Mouse (Mus musculus) liver, embryonic 16.5 days (tissue): ENCODE results near the gene Grb10. TPM values are rescaled to one million over a fixed set of nuclear protein-coding genes. Genes with fewer than 3 reads are reported as not detected.

Experiments used
- ATAC-seq: fragments of 200-750 bp; cut with Nextera tagmentation; 2 replicates; pipeline ENCODE4 v1.8.0; 2017; ENCODE audit warnings: low read depth, mild to moderate bottlenecking, moderate number of reproducible peaks, moderate library complexity
- H3K27ac ChIP-seq: fragments of 300-500 bp; sonication (generic); 2 replicates; pipeline ENCODE4 v1.5.1; 2014; ENCODE audit warnings: mild to moderate bottlenecking, low read length
- H3K27me3 ChIP-seq: fragments of 300-500 bp; sonication (generic); 2 replicates; pipeline ENCODE4 v1.6.1; 2014; ENCODE audit warnings: low read depth, low read length, mixed read lengths; ENCODE audit not compliant: control insufficient read depth, insufficient read depth
- H3K36me3 ChIP-seq: fragments of 300-500 bp; sonication (generic); 2 replicates; pipeline ENCODE4 v1.6.1; 2014; ENCODE audit warnings: mild to moderate bottlenecking; ENCODE audit not compliant: control insufficient read depth, insufficient read depth
- H3K4me1 ChIP-seq: fragments of 300-500 bp; sonication (generic); 2 replicates; pipeline ENCODE4 v1.6.1; 2014; ENCODE audit warnings: low read depth, low read length, mixed read lengths; ENCODE audit not compliant: control insufficient read depth
- H3K4me2 ChIP-seq: fragments of 300-500 bp; sonication (generic); 2 replicates; pipeline ENCODE4 v1.6.1; 2014; ENCODE audit warnings: low read depth, low read length, mixed read lengths
- H3K4me3 ChIP-seq: fragments of 300-500 bp; sonication (generic); 2 replicates; pipeline ENCODE4 v1.5.1; 2014; ENCODE audit warnings: low read depth, mild to moderate bottlenecking, low read length
- H3K9ac ChIP-seq: fragments of 300-500 bp; sonication (generic); 2 replicates; pipeline ENCODE4 v1.6.1; 2014; ENCODE audit warnings: low read depth, low read length
- H3K9me3 ChIP-seq: fragments of 300-500 bp; sonication (generic); replicated peaks from 2 replicates; pipeline ENCODE4 v1.6.1; 2016; ENCODE audit warnings: low read length; ENCODE audit not compliant: control insufficient read depth
- WGBS: fragments of 180-500 bp; shearing (Covaris S2); extraction: QIAGEN DNeasy Blood & Tissue Kit; methylation state at CpG from one replicate; pipeline ENCODE4 v1.1.7; 2014; ENCODE audit not compliant: insufficient replicate concordance; 5-methylcytosine and 5-hydroxymethylcytosine counted together
- polyA plus RNA-seq: library from polyadenylated mRNA; unstranded; fragments of >200 nt; fragmentation: Nextera tagmentation; extraction: Ambion mirVana; gene quantifications from 2 replicates; pipeline ENCODE4 v1.2.1, GENCODE M21; 2015

The Grb10 gene
- polyA plus RNA-seq = 209 and 240 TPM in 2 replicates

GRCm38 (mm10) chr11:12038470-12038985 is at the start of gene Grb10:
Gene Grb10 (minus strand): TSS chr11:12038683.
- peak within 1 kb of the TSS; percentile 65 for H3K4me3 ChIP-seq
- no peaks in the 10 kb centered on the region for H3K4me1 ChIP-seq
- no peak for ATAC-seq
- no peaks in the 10 kb centered on the region for H3K36me3 ChIP-seq
- peaks cover 77% of the 10 kb centered on the region for H3K27me3 ChIP-seq
- no peaks in the 10 kb centered on the region for H3K9me3 ChIP-seq
- WGBS = 36% methylated on average over 10 of the region's 10 CpGs
- H3K9ac ChIP-seq = peak within 1 kb of the TSS; percentile 1; the same call in 1 of the 2 replicates
- H3K4me2 ChIP-seq = peak within 1 kb of the TSS; percentile 60
- H3K27ac ChIP-seq = 0 out of 2 replicates have a peak within 1 kb of the TSS, but pooled peaks have one; percentile 4

GRCm38 (mm10) chr11:12081638-12082037 is 43.2 kb upstream of the Grb10 start:
- WGBS = 50% methylated on average over 3 of the region's 3 CpGs
- H3K27ac ChIP-seq = no peak overlapping the region
- ATAC-seq = peak; percentile 54
- no peak overlapping the region for H3K4me2 ChIP-seq
- H3K4me1 ChIP-seq = no peaks in the 10 kb centered on the region
- H3K9me3 ChIP-seq = no peaks in the 10 kb centered on the region
- H3K27me3 ChIP-seq = no peaks in the 10 kb centered on the region
- H3K4me3 ChIP-seq = no peak overlapping the region
- no peak overlapping the region for H3K9ac ChIP-seq
- H3K36me3 ChIP-seq = no peaks in the 10 kb centered on the region

- Histone ChIP-seq H3K27ac (no peak overlapping the region), H3K36me3 (no peaks in the 10 kb centered on the region), H3K9me3 (no peaks in the 10 kb centered on the region), H3K27me3 (no peaks in the 10 kb centered on the region), H3K4me2 (no peak overlapping the region), H3K9ac (no peak overlapping the region), H3K4me3 (no peak overlapping the region), H3K4me1 (no peaks in the 10 kb centered on the region)
- ATAC-seq = no peak
- 58% methylated on average over 2 of the region's 2 CpGs for WGBS
These were observed 40.7 kb upstream of the Grb10 start for GRCm38 (mm10) chr11:12079231-12079630.

- Histone ChIP-seq H3K36me3 (no peaks in the 10 kb centered on the region), H3K27me3 (no peaks in the 10 kb centered on the region), H3K9ac (no peak overlapping the region), H3K27ac (no peak overlapping the region), H3K4me3 (no peak overlapping the region), H3K4me2 (no peak overlapping the region), H3K9me3 (no peaks in the 10 kb centered on the region), H3K4me1 (no peaks in the 10 kb centered on the region)
- 68% methylated on average over 1 of the region's 1 CpGs for WGBS
- ATAC-seq = no peak
These were observed 37.0 kb upstream of the Grb10 start for GRCm38 (mm10) chr11:12075449-12075848.

DNA sequence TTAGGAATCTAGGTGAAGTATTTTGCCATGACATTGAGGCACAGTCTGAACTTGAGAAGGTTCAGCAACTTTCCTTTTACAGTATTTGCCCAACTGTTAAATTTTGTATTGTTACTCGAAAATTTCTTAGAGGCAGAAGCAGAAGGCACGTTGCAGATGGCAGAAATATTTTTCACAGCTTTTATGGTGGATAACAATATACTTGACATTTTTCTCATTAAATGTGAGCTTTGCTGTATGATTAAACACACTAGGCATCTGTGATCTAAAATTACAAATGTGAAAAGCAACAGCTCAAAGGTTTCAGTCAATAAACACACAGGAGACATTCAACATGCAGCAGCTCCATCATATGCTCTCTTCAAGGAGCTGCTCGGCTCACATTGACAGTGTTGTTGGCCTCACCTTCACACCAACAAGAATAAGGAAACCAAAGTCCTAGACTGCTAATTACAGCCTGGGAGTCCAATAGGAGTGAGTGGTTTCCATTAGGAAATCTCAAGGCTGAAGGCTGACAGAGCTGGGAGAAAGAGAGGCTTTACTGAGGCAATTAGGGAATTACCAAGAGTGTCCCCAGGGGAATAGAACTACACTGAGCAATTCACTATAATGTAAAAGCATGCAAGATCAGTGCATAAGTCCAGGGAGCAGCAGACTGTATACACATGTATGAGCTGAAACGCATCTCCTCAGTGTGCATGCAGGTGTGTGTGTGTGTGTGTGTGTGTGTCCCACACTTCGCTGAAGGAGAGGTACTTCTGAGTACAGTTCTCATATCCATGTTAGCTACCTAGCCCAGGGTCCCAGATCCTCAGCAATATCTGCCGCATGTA is 35.1 kb upstream of the Grb10 start:
- H3K27ac ChIP-seq = no peak overlapping the region
- ATAC-seq = no peak
- WGBS = 57% methylated on average over 6 of the region's 6 CpGs
- no peak overlapping the region for H3K4me2 ChIP-seq
- no peaks in the 10 kb centered on the region for H3K27me3 ChIP-seq
- H3K9me3 ChIP-seq = no peaks in the 10 kb centered on the region
- H3K36me3 ChIP-seq = no peaks in the 10 kb centered on the region
- H3K4me1 ChIP-seq = no peaks in the 10 kb centered on the region
- no peak overlapping the region for H3K9ac ChIP-seq
- H3K4me3 ChIP-seq = no peak overlapping the region

- 32% methylated on average over 3 of the region's 3 CpGs for WGBS
- Histone ChIP-seq H3K9me3 (no peaks in the 10 kb centered on the region), H3K4me3 (no peak overlapping the region), H3K27me3 (no peaks in the 10 kb centered on the region), H3K9ac (no peak overlapping the region), H3K4me2 (no peak overlapping the region), H3K27ac (no peak overlapping the region), H3K36me3 (no peaks in the 10 kb centered on the region), H3K4me1 (no peaks in the 10 kb centered on the region)
- ATAC-seq = peak; percentile 24; the same call in 1 of the 2 replicates
These were observed 33.8 kb upstream of the Grb10 start for GRCm38 (mm10) chr11:12072322-12072721.

- ATAC-seq = peak; percentile 73
- no peak overlapping the region for H3K9ac ChIP-seq
- no peaks in the 10 kb centered on the region for H3K36me3 ChIP-seq
- no peaks in the 10 kb centered on the region for H3K27me3 ChIP-seq
- H3K4me1 ChIP-seq = no peaks in the 10 kb centered on the region
- H3K4me3 ChIP-seq = no peak overlapping the region
- no peak overlapping the region for H3K4me2 ChIP-seq
- H3K27ac ChIP-seq = no peak overlapping the region
- H3K9me3 ChIP-seq = no peaks in the 10 kb centered on the region
- 41% methylated on average over 4 of the region's 4 CpGs for WGBS
These were observed 20.5 kb upstream of the Grb10 start for GRCm38 (mm10) chr11:12059005-12059404.

DNA sequence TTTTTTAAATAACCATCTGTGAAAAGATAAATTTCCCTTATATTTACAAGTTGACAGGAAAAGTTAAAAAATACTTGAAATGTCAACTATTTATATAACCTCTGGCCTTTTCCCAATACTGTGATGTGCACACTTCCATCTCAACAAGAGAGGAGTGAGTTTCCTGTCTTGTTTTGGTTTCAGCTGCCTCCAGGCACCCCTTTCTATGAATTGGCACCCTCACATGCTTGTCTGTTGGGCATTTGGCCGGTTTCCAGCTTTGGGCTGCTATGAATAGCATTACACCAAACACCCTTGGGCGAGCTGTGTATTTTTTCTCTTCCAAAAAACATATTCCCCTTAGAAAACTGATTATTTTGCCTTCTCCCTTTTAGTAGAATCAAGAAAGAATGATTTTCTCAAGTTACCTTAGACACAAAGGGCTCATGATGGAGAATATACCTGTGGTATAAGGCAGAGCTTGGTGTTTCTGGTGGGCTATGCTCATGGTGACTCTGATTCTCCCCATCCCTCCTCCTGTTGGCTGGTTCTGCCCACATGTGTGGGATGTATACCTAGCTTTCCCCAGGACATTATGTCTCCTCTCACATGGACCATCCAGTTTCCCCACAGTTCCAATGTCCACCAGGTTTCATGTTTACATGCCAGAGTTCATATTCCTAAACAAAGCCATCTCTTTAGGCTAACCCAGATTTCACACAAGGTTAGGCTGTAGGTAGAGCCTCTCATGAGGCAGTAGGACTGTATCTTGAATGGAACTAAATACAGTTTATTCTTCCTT is 10.3 kb upstream of the Grb10 start:
- 40% methylated on average over 2 of the region's 2 CpGs for WGBS
- ATAC-seq = peak; percentile 73

More for the DNA sequence above, 10.3 kb upstream of the Grb10 start:
- no peak overlapping the region for H3K27ac ChIP-seq
- H3K9me3 ChIP-seq = no peaks in the 10 kb centered on the region
- no peak overlapping the region for H3K4me3 ChIP-seq
- no peak overlapping the region for H3K4me2 ChIP-seq
- no peaks in the 10 kb centered on the region for H3K36me3 ChIP-seq
- H3K27me3 ChIP-seq = peaks cover 16% of the 10 kb centered on the region
- H3K4me1 ChIP-seq = no peaks in the 10 kb centered on the region
- H3K9ac ChIP-seq = no peak overlapping the region
